Mouse (Mus musculus) right cerebral cortex, adult 18-20 months (tissue): ENCODE results near the gene Sdf2.

ENCODE experiments used
- DNase-seq: peaks from one replicate; pipeline ENCODE4 v3.0.0; 2022; ENCODE audit warnings: mixed read lengths

Gene Sdf2

GRCm38 (mm10) chr11:78245627-78246317 lies at the start of gene Sdf2, which contains the start of gene Supt6:
Gene Sdf2, plus strand, starts transcription at chr11:78245746.
Gene Supt6, minus strand, starts transcription at chr11:78245987.
- peak; percentile 90 for DNase-seq

- DNase-seq = no peak
These were observed 43.2 kb upstream of the Sdf2 start for GRCm38 (mm10) chr11:78202372-78202771.

- no peak for DNase-seq
These were observed 41.3 kb upstream of the Sdf2 start for GRCm38 (mm10) chr11:78204287-78204686.

- no peak for DNase-seq
These were observed 40.0 kb upstream of the Sdf2 start for GRCm38 (mm10) chr11:78205361-78206206.

GRCm38 (mm10) chr11:78207190-78207589 lies 38.4 kb upstream of the Sdf2 start:
- no peak for DNase-seq

GRCm38 (mm10) chr11:78209886-78210285 lies 35.7 kb upstream of the Sdf2 start:
- DNase-seq = no peak

GRCm38 (mm10) chr11:78210615-78211014 lies 34.9 kb upstream of the Sdf2 start:
- no peak for DNase-seq

GRCm38 (mm10) chr11:78211513-78211912 lies 34.0 kb upstream of the Sdf2 start:
- DNase-seq = no peak

GRCm38 (mm10) chr11:78213086-78213817 lies 32.3 kb upstream of the Sdf2 start:
- DNase-seq = no peak

- no peak for DNase-seq
These were observed 29.7 kb upstream of the Sdf2 start for GRCm38 (mm10) chr11:78215709-78216317.

- no peak for DNase-seq
These were observed 22.0 kb upstream of the Sdf2 start for GRCm38 (mm10) chr11:78223586-78223985.

- DNase-seq = no peak
These were observed 14.0 kb upstream of the Sdf2 start for GRCm38 (mm10) chr11:78231518-78231917.

- peak; percentile 67 for DNase-seq
These were observed 5.2 kb upstream of the Sdf2 start for GRCm38 (mm10) chr11:78240193-78240857.

GRCm38 (mm10) chr11:78245261-78245626 lies 302 bp upstream of the Sdf2 start:
- DNase-seq = no peak

GRCm38 (mm10) chr11:78246318-78247011 lies 919 bp downstream of the Sdf2 start:
- DNase-seq = no peak

- no peak for DNase-seq
These were observed 1.4 kb downstream of the Sdf2 start for GRCm38 (mm10) chr11:78247012-78247348.

- DNase-seq = no peak
These were observed 2.2 kb downstream of the Sdf2 start for GRCm38 (mm10) chr11:78247727-78248140.

GRCm38 (mm10) chr11:78256618-78257017 lies 11.1 kb downstream of the Sdf2 start:
- no peak for DNase-seq

GRCm38 (mm10) chr11:78260489-78261258 lies 15.1 kb downstream of the Sdf2 start:
- DNase-seq = no peak

- peak; percentile 93 for DNase-seq
These were observed 16.1 kb downstream of the Sdf2 start, which contains the start of gene 2610507B11Rik for GRCm38 (mm10) chr11:78261380-78262352. Gene 2610507B11Rik, plus strand, starts transcription at chr11:78261752.
